Mouse (Mus musculus): ENCODE results near the gene Sap18b. TPM values are rescaled to one million over a fixed set of nuclear protein-coding genes. Genes with fewer than 3 reads are reported as not detected.

Sap18b gene
- polyA plus RNA-seq, 1 experiment from 2014 or later = 348 TPM

- Histone ChIP-seq H3K9ac (no peak overlapping the region), H3K4me3 (no peak overlapping the region), H3K9me3 (replicated peaks) (no peaks in the 10 kb centered on the region), H3K36me3 (no peaks in the 10 kb centered on the region), H3K4me1 (peaks cover 25% of the 10 kb centered on the region), H3K27me3 (replicated peaks) (0 out of 2 replicates have a peak, but pooled peaks cover 2% of the 10 kb centered on the region), H3K27ac (no peak overlapping the region), H3K4me2 (no peak overlapping the region)
- WGBS (ENCODE audit: insufficient replicate concordance) = 68% methylated on average over 3 of the region's 3 CpGs
- no peak for ATAC-seq
Observed at GRCm38 (mm10) chr8:95830144-95830543, 5.0 kb downstream of the Sap18b start.

DNA sequence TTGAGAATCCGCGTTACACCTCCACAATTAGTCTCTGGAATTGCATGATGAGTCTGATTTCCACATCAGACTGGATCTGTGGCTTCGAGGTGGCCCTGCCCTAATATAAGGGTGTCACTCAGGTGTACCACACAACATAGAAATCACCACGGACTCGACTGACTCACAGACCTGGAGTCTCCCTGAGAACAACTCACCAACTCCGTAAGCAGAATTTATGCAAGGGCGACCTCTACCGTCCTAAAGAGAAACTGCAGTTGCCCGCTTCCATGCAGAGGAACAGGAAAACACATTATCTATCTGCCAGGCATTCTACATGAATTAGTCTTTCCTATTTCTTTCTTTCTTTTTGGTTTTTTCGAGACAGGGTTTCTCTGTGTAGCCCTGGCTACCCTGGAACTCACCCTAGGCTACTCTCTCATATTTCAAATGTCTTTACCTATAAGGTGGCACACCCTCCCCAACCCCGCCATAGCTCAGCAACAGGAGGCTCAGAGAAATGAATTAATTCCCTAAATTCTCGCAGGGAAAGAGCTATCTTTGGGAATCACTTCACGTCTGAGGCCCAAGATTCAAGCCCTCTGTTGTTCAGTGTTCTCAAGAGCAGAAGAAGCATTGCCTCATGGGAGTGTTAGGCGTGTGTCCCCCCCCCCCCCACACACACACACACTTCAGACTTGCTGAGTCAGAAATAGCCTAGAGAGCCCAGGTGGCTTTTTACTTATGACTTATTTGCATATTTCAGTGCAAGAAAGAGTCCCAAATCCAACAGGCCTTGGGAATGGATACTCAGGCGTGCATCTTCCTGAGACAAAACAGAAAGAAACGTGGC is 7.7 kb downstream of the Sap18b start:
- peaks cover 25% of the 10 kb centered on the region for H3K4me1 ChIP-seq
- WGBS (ENCODE audit: insufficient replicate concordance) = 12% methylated on average over 16 of the region's 16 CpGs
- H3K27ac ChIP-seq = peak overlapping the region; percentile 71
- H3K4me3 ChIP-seq = peak overlapping the region; percentile 38
- H3K9me3 ChIP-seq (replicated peaks) = no peaks in the 10 kb centered on the region
- H3K9ac ChIP-seq = peak overlapping the region; percentile 62; the same call in 1 of the 2 replicates
- H3K36me3 ChIP-seq = 0 out of 2 replicates have a peak, but pooled peaks cover 12% of the 10 kb centered on the region
- H3K27me3 ChIP-seq (replicated peaks) = no peaks in the 10 kb centered on the region
- ATAC-seq = peak; percentile 66
- peak overlapping the region; percentile 68 for H3K4me2 ChIP-seq

DNA sequence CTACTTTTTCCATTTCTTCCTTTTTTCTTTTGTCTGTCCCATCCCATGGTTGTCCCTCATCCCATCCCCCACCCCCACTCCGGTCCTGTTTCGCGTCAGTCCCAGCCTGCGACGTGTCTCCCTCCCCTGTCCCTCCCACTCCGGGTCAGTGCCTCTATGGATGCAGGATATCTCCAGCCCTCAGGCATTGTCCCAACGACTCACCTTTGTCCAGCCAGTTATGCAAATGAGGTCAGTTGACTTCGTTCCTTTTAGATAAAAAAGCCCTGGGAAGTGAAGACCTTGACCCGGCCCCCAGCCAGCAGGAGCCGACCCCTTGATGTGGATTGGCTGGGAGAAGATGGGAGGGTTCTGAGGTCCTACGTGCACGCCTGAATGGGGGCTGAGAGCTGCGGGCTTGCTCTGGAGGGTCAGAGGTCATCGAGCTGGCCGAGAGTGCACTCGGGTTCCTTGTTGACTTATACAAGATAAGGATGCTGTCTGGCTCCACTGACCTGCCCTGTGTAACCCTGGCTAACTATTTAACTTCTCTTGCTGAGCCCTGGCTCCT is 8.4 kb downstream of the Sap18b start:
- Histone ChIP-seq H3K4me2 (peak overlapping the region; percentile 68), H3K9me3 (replicated peaks) (no peaks in the 10 kb centered on the region), H3K9ac (peak overlapping the region; percentile 62), H3K27ac (peak overlapping the region; percentile 71), H3K36me3 (0 out of 2 replicates have a peak, but pooled peaks cover 12% of the 10 kb centered on the region), H3K4me1 (peaks cover 25% of the 10 kb centered on the region), H3K4me3 (peak overlapping the region; percentile 38), H3K27me3 (replicated peaks) (no peaks in the 10 kb centered on the region)
- WGBS (ENCODE audit: insufficient replicate concordance) = under 1% methylated on average over 16 of the region's 16 CpGs
- ATAC-seq = peak; percentile 84

GRCm38 (mm10) chr8:95835891-95836290 is 10.7 kb downstream of the Sap18b start:
- H3K9me3 ChIP-seq (replicated peaks) = no peaks in the 10 kb centered on the region
- no peaks in the 10 kb centered on the region for H3K27me3 ChIP-seq (replicated peaks)
- WGBS (ENCODE audit: insufficient replicate concordance) = 64% methylated on average over 4 of the region's 4 CpGs
- H3K4me2 ChIP-seq = no peak overlapping the region
- H3K4me3 ChIP-seq = no peak overlapping the region
- H3K4me1 ChIP-seq = peaks cover 25% of the 10 kb centered on the region
- H3K9ac ChIP-seq = no peak overlapping the region
- H3K27ac ChIP-seq = no peak overlapping the region
- no peak for ATAC-seq
- H3K36me3 ChIP-seq = peaks cover 23% of the 10 kb centered on the region

DNA sequence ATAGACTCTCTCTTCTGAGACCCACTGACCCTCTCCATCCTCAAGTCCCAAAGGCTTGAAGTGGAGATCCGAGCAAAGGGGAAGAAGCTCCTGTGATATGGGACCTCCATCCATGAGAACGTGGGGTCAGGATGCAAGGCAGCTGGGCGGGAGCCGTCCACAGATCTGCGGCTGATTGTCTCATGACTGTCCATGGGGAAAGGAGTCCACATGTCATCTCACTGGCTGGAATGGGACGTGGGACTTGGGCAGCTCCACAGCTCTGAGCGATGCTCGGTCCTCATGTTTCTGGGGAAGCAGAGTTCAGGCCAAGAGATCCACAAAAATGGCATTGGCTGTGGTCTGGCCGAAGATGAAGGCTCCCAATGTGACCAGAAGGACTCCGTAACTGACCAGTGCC is 12.1 kb downstream of the Sap18b start:
- no peaks in the 10 kb centered on the region for H3K9me3 ChIP-seq (replicated peaks)
- H3K4me3 ChIP-seq = no peak overlapping the region
- no peak overlapping the region for H3K4me2 ChIP-seq
- H3K27ac ChIP-seq = no peak overlapping the region
- ATAC-seq = no peak
- H3K9ac ChIP-seq = no peak overlapping the region
- H3K36me3 ChIP-seq = peaks cover 34% of the 10 kb centered on the region
- no peaks in the 10 kb centered on the region for H3K27me3 ChIP-seq (replicated peaks)
- H3K4me1 ChIP-seq = peaks cover 22% of the 10 kb centered on the region
- WGBS (ENCODE audit: insufficient replicate concordance) = 79% methylated on average over 10 of the region's 10 CpGs

DNA sequence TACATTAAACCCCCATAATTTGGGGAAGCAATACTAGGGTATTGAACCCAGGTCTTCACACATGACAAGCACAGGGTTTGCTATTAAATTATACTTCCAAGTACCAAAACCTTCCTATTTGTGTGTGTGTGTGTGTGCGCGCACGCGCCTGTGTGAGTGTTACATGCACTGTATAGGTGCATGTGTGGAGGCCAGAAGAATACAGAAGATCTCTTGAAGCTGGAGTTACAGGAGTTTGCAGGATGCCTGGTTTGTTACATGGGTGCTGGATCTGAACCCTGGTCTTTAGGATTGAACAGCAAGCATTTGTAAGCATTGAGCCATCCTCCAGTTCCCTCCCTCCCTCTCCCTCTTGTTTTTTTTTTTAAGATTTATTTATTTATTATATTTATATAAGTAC is 14.1 kb downstream of the Sap18b start:
- no peak overlapping the region for H3K9ac ChIP-seq
- 96% methylated on average over 4 of the region's 4 CpGs for WGBS (ENCODE audit: insufficient replicate concordance)
- no peaks in the 10 kb centered on the region for H3K9me3 ChIP-seq (replicated peaks)
- no peak overlapping the region for H3K4me2 ChIP-seq
- H3K36me3 ChIP-seq = peaks cover 47% of the 10 kb centered on the region
- no peak for ATAC-seq
- H3K4me1 ChIP-seq = 0 out of 2 replicates have a peak, but pooled peaks cover 3% of the 10 kb centered on the region
- H3K27me3 ChIP-seq (replicated peaks) = no peaks in the 10 kb centered on the region
- no peak overlapping the region for H3K4me3 ChIP-seq
- H3K27ac ChIP-seq = no peak overlapping the region

- H3K9me3 ChIP-seq (replicated peaks) = no peaks in the 10 kb centered on the region
- H3K4me1 ChIP-seq = no peaks in the 10 kb centered on the region
- H3K9ac ChIP-seq = no peak overlapping the region
- H3K36me3 ChIP-seq = peaks cover 65% of the 10 kb centered on the region
- H3K27ac ChIP-seq = no peak overlapping the region
- WGBS (ENCODE audit: insufficient replicate concordance) = 81% methylated on average over 15 of the region's 15 CpGs
- H3K27me3 ChIP-seq (replicated peaks) = no peaks in the 10 kb centered on the region
- no peak overlapping the region for H3K4me2 ChIP-seq
- no peak overlapping the region for H3K4me3 ChIP-seq
- no peak for ATAC-seq
Observed at GRCm38 (mm10) chr8:95841436-95841835, 16.3 kb downstream of the Sap18b start.

GRCm38 (mm10) chr8:95843968-95844367 is 18.8 kb downstream of the Sap18b start:
- 90% methylated on average over 6 of the region's 6 CpGs for WGBS (ENCODE audit: insufficient replicate concordance)
- no peaks in the 10 kb centered on the region for H3K27me3 ChIP-seq (replicated peaks)
- no peak overlapping the region for H3K27ac ChIP-seq
- no peak for ATAC-seq
- peaks cover 10% of the 10 kb centered on the region; the same call in 1 of the 2 replicates for H3K4me1 ChIP-seq
- peaks cover 57% of the 10 kb centered on the region for H3K36me3 ChIP-seq
- H3K4me3 ChIP-seq = no peak overlapping the region
- H3K9me3 ChIP-seq (replicated peaks) = no peaks in the 10 kb centered on the region
- no peak overlapping the region for H3K4me2 ChIP-seq
- H3K9ac ChIP-seq = no peak overlapping the region

DNA sequence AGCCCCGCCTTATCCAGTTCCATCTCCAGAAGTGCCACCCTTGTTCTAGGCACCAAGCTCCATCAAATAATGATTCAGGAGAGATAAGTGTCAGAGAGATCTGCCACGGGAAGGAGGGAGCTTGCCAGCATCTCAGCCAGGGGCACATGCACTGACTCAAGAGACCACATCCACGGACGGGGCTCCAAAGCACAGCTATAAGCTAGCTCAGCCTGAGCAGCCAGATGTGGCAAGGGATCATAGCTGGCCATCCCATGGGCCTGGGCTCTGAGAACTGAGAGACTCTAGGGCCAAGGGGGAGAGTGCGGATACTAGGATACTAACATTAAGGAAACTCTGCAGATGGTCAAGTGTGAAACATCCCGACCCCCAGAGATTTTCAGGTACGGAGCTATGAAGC is 19.9 kb downstream of the Sap18b start:
- Histone ChIP-seq H3K27me3 (replicated peaks) (no peaks in the 10 kb centered on the region), H3K4me1 (peaks cover 12% of the 10 kb centered on the region; the same call in 1 of the 2 replicates), H3K9ac (no peak overlapping the region), H3K27ac (no peak overlapping the region), H3K4me3 (no peak overlapping the region), H3K9me3 (replicated peaks) (no peaks in the 10 kb centered on the region), H3K4me2 (no peak overlapping the region), H3K36me3 (peaks cover 53% of the 10 kb centered on the region)
- no peak for ATAC-seq
- WGBS (ENCODE audit: insufficient replicate concordance) = 76% methylated on average over 7 of the region's 7 CpGs

GRCm38 (mm10) chr8:95848061-95848551 is 23.0 kb downstream of the Sap18b start:
- no peaks in the 10 kb centered on the region for H3K27me3 ChIP-seq (replicated peaks)
- H3K9ac ChIP-seq = no peak overlapping the region
- H3K4me2 ChIP-seq = no peak overlapping the region
- peaks cover 32% of the 10 kb centered on the region for H3K36me3 ChIP-seq
- no peak overlapping the region for H3K4me3 ChIP-seq
- no peak overlapping the region for H3K27ac ChIP-seq
- H3K4me1 ChIP-seq = peaks cover 26% of the 10 kb centered on the region
- H3K9me3 ChIP-seq (replicated peaks) = no peaks in the 10 kb centered on the region
- 61% methylated on average over 24 of the region's 24 CpGs for WGBS (ENCODE audit: insufficient replicate concordance)
- no peak for ATAC-seq

DNA sequence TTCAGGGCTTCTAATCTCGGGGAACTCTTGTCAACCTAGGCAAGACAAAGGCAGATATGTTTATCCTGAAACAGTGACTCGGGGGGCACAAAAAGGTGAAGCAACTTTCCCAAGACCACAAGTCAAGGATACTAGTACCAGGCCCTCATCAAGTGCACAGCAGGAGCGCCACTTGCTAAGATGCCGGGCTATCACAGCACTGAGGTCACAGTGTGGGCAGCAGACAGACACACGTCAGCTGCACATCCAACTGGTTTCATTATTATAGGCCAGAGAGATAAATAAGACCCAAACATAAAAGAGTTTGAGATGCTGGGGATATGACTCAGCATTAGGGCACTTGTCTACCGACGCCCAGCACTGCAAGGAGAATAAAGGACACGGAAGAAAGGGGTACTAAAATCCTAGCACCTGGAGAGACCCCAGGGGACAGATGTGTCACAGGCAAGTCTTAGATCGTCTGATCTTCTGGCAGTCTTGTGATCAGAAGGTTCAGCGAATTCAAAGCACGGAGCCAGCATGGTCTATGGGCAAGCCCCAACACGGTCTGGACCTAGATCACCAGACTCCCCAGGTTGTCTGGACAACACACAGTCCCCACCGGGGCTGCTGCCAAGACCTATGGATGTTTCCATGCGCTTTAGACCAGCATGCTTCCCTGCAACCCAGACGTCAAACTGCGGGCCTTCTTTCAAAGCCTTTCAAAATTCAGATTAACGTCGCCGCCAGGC is 23.8 kb downstream of the Sap18b start:
- Histone ChIP-seq H3K4me2 (no peak overlapping the region), H3K4me3 (no peak overlapping the region), H3K36me3 (peaks cover 24% of the 10 kb centered on the region), H3K27ac (no peak overlapping the region), H3K9ac (no peak overlapping the region), H3K27me3 (replicated peaks) (no peaks in the 10 kb centered on the region), H3K9me3 (replicated peaks) (no peaks in the 10 kb centered on the region), H3K4me1 (peaks cover 29% of the 10 kb centered on the region)
- no peak for ATAC-seq
- 81% methylated on average over 19 of the region's 19 CpGs for WGBS (ENCODE audit: insufficient replicate concordance)

- H3K4me2 ChIP-seq = no peak overlapping the region
- WGBS (ENCODE audit: insufficient replicate concordance) = 65% methylated on average over 2 of the region's 2 CpGs
- no peak for ATAC-seq
Observed at GRCm38 (mm10) chr8:95850326-95850725, 25.2 kb downstream of the Sap18b start.

More at GRCm38 (mm10) chr8:95850326-95850725, 25.2 kb downstream of the Sap18b start:
- H3K36me3 ChIP-seq = peaks cover 13% of the 10 kb centered on the region
- no peak overlapping the region for H3K9ac ChIP-seq
- H3K27me3 ChIP-seq (replicated peaks) = no peaks in the 10 kb centered on the region
- H3K27ac ChIP-seq = no peak overlapping the region
- H3K4me1 ChIP-seq = peaks cover 29% of the 10 kb centered on the region
- no peak overlapping the region for H3K4me3 ChIP-seq
- H3K9me3 ChIP-seq (replicated peaks) = no peaks in the 10 kb centered on the region

Measured in liver, embryonic 12.5 days (tissue).